Mouse (Mus musculus) megakaryocyte-erythroid progenitor cell, adult 5-6 weeks (primary cell): ENCODE measurements around the gene Gm4216. TPM values are rescaled to one million over a fixed set of nuclear protein-coding genes. Genes with fewer than 3 reads are reported as not detected.
"Not testable (repeated sequence)": the region's sequence is repeated elsewhere in the genome, so short reads cannot be mapped to it uniquely, and the experiment has no call there.

Experiments used
- ATAC-seq: replicated peaks from 2 replicates; pipeline ENCODE4 v1.8.0; 2016; ENCODE audit warnings: mild to moderate bottlenecking, inconsistent platforms; ENCODE audit not compliant: severe bottlenecking, poor library complexity, low FRiP score, low TSS enrichment
- total RNA-seq, 2 experiments: library from RNA; stranded (forward) in 1 of 2; stranded (reverse) in 1 of 2; fragments of 200-1000, 215-1000 nt in 1 of 2; fragments of >200 nt in 1 of 2; fragmentation: Nextera tagmentation in 1 of 2; gene quantifications; 2 replicates each; pipeline ENCODE4 v1.2.3; 2014 to 2017

Gm4216 gene
- total RNA-seq (2014; fragmentation: Nextera tagmentation) (not detected in 2 replicates), total RNA-seq (2017) (not detected in 2 replicates)

DNA sequence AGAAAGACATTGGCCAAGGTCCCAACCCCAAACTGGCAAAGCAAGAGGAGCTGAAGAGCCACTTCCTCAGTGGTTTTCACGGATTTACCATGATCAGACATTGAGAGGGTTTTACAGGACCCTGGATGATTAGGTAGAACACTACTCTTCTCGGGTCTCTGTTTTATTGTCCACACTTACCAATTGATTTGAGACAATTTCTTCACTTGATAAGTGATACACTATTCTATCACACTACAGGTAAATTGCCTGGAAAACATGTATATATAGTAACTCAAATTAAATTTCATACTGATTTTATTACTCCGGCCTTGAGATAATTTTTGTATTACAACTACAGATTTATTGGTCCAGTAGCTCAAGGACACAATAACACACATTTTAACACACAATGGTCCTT lies at the start of gene Gm4216:
TSS of gene Gm4216 (minus strand) at position 101 of the 400 bp plus-strand sequence.
- not testable (repeated sequence) for ATAC-seq

GRCm38 (mm10) chr7:23067356-23067755 lies 47.6 kb upstream of the Gm4216 start, which contains the start of gene Gm8720:
Gm8720 (minus strand) TSS chr7:23067456.
- not testable (repeated sequence) for ATAC-seq

DNA sequence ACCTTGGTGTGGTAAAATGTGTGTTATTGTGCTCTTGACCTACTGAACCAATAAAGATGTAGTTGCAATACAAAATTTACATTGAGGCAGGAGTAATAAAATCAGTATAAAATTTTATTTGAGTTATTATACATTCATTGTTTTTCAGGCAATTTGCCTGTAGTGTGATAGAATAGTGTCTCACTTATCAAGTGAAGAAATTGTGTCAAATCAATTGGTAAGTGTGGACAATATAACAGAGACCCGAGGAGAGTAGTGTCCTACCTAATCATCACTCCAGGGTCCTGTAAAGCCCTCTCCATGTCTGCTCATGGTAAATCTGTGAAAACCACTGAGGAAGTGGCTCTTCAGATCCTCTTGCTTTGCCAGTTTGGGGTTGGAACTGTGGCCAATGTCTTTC lies 35.5 kb upstream of the Gm4216 start, which contains the start of gene Vmn1r163:
TSS of gene Vmn1r163 (plus strand) at position 301 of the 400 bp plus-strand sequence.
- ATAC-seq: not testable (repeated sequence)

DNA sequence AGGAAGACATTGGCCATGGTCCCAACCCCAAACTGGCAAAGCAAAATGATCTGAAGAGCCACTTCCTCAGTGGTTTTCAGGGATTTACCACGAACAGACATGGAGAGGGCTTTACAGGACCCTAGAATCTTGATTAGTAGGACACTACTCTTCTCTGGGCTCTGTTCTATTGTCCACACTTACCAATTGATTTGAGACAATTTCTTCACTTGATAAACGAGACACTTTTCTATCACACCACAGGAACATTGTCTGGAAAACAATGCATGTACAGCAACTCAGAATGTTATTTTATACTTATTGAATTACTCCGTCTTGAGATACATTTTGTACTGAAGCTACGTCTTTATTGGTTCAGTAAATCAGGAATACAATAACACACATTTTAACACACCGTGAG lies 35.1 kb downstream of the Gm4216 start, which contains the start of gene Gm4214:
TSS of gene Gm4214 (minus strand) at position 101 of the 400 bp plus-strand sequence.
- not testable (repeated sequence) for ATAC-seq

Other genes with a start within 250 kb of the Gm4216 start
- gene Vmn1r158, start 229.1 kb downstream of the Gm4216 start, total RNA-seq (2014; fragmentation: Nextera tagmentation): not detected in 2 replicates
- not detected in 2 replicates for gene Vmn1r158, start 229.1 kb downstream of the Gm4216 start, total RNA-seq (2017)
- not detected in 2 replicates for gene Vmn1r159, start 176.3 kb downstream of the Gm4216 start, total RNA-seq (2014; fragmentation: Nextera tagmentation)
- not detected in 2 replicates for gene Vmn1r159, start 176.3 kb downstream of the Gm4216 start, total RNA-seq (2017)
- not detected in 2 replicates for gene Vmn1r160, start 148.7 kb downstream of the Gm4216 start, total RNA-seq (2014; fragmentation: Nextera tagmentation)
- not detected in 2 replicates for gene Vmn1r160, start 148.7 kb downstream of the Gm4216 start, total RNA-seq (2017)
- gene Gm4214, start 35.2 kb downstream of the Gm4216 start, total RNA-seq (2014; fragmentation: Nextera tagmentation): not detected in 2 replicates
- not detected in 2 replicates for gene Gm4214, start 35.2 kb downstream of the Gm4216 start, total RNA-seq (2017)
- gene Vmn1r163, start 35.6 kb upstream of the Gm4216 start, total RNA-seq (2014; fragmentation: Nextera tagmentation): not detected in 2 replicates
- gene Vmn1r163, start 35.6 kb upstream of the Gm4216 start, total RNA-seq (2017): not detected in 2 replicates
- gene Gm8720, start 47.5 kb upstream of the Gm4216 start, total RNA-seq (2014; fragmentation: Nextera tagmentation): not detected in 2 replicates
- gene Gm8720, start 47.5 kb upstream of the Gm4216 start, total RNA-seq (2017): not detected in 2 replicates
- not detected in 2 replicates for gene Gm10662, start 124.6 kb upstream of the Gm4216 start, total RNA-seq (2014; fragmentation: Nextera tagmentation)
- not detected in 2 replicates for gene Gm10662, start 124.6 kb upstream of the Gm4216 start, total RNA-seq (2017)
- gene Vmn1r165, start 197.4 kb upstream of the Gm4216 start, total RNA-seq (2014; fragmentation: Nextera tagmentation): not detected in 2 replicates
- not detected in 2 replicates for gene Vmn1r165, start 197.4 kb upstream of the Gm4216 start, total RNA-seq (2017)
- not detected in 2 replicates for gene Vmn1r166, start 231.8 kb upstream of the Gm4216 start, total RNA-seq (2014; fragmentation: Nextera tagmentation)
- gene Vmn1r166, start 231.8 kb upstream of the Gm4216 start, total RNA-seq (2017): not detected in 2 replicates